Comparison of ENCODE assay signal across 8 mouse cellular contexts in genomic region chr10:61605851-61606250, GRCm38 (mm10). TPM values are rescaled to one million over a fixed set of nuclear protein-coding genes. Genes with fewer than 3 reads are reported as not detected.
A peak's percentile ranks its signal among the peaks of the same experiment; 100 is the strongest.
DNase-seq lines count a peak whose midpoint lies in the region; ATAC-seq and TF ChIP-seq lines count a peak whose summit lies in the region.

No protein-coding gene starts in this region.

- WGBS in forebrain, embryonic 12.5 days = 14% methylated on average over 8 of the region's 8 CpGs
- WGBS in forebrain, embryonic 15.5 days = 17% methylated on average over 8 of the region's 8 CpGs
- 9% methylated on average over 8 of the region's 8 CpGs for WGBS in liver, postnatal 0 days (ENCODE audit: insufficient replicate concordance)
- 4% methylated on average over 8 of the region's 8 CpGs for WGBS in small intestine, adult 2 months

- no peak overlapping the region for H3K4me3 ChIP-seq in forebrain, embryonic 12.5 days (replicated peaks)
- H3K4me3 ChIP-seq in forebrain, embryonic 15.5 days = no peak overlapping the region
- no peak overlapping the region for H3K4me3 ChIP-seq in liver, postnatal 0 days (ENCODE audit: low read depth, low read length)
- H3K4me3 ChIP-seq in small intestine, adult 2 months (ENCODE audit: low read depth, low read length) = no peak overlapping the region

- 0 out of 2 replicates have a peak, but pooled peaks have one; percentile 4 for ATAC-seq in forebrain, embryonic 12.5 days (ENCODE audit: low FRiP score)
- ATAC-seq in forebrain, embryonic 15.5 days (replicated peaks) = no peak
- ATAC-seq in activated CD4-positive, CD25-positive, alpha-beta regulatory T cell, adult 4 months = peak; percentile 41
- ATAC-seq in hematopoietic stem cell, adult 5-6 weeks (replicated peaks in 1 of 2; ENCODE audit: insufficient read depth in 1 of 2, low FRiP score in 2 of 2, low TSS enrichment in 1 of 2, low read depth in 1 of 2, poor library complexity in 2 of 2, severe bottlenecking in 2 of 2) = peak; percentile 50 to 57; a peak in 2 of 4 replicates
- ATAC-seq in liver, postnatal 0 days = peak; percentile 56

- TF ChIP-seq CTCF in liver, postnatal 0 days (IDR thresholded peaks at IDR 0.05; ENCODE audit: low read depth) = peak; percentile 80
- TF ChIP-seq CTCF in small intestine, adult 2 months (IDR thresholded peaks at IDR 0.05; ENCODE audit: extremely low read depth, insufficient read length, insufficient replicate concordance, low read depth, low read length) = peak; percentile 89

- H3K4me1 ChIP-seq in forebrain, embryonic 12.5 days = peaks cover 3% of the 10 kb centered on the region; the same call in 1 of the 2 replicates
- H3K4me1 ChIP-seq in forebrain, embryonic 15.5 days = no peaks in the 10 kb centered on the region; the same call in 1 of the 2 replicates
- H3K4me1 ChIP-seq in liver, postnatal 0 days (ENCODE audit: insufficient read depth) = 0 out of 2 replicates have a peak, but pooled peaks cover 3% of the 10 kb centered on the region
- H3K4me1 ChIP-seq in small intestine, adult 2 months (ENCODE audit: control insufficient read depth, insufficient read depth, insufficient read length, low read length) = no peaks in the 10 kb centered on the region

- H3K27me3 ChIP-seq in forebrain, embryonic 12.5 days = peaks cover 39% of the 10 kb centered on the region
- H3K27me3 ChIP-seq in forebrain, embryonic 15.5 days = no peaks in the 10 kb centered on the region
- H3K27me3 ChIP-seq in liver, postnatal 0 days (ENCODE audit: insufficient read depth, low read length) = 0 out of 2 replicates have a peak, but pooled peaks cover 3% of the 10 kb centered on the region
- H3K27me3 ChIP-seq in small intestine, adult 2 months (ENCODE audit: control insufficient read depth, insufficient read depth, low read length) = no peaks in the 10 kb centered on the region

- DNase-seq in 416B (ENCODE audit: low read depth) = peak; percentile 79
- peak; percentile 86 for DNase-seq in embryo, embryonic 10.5 days (ENCODE audit: low spot score)
- DNase-seq in liver, postnatal 0 days = peak; percentile 83

- H3K9ac ChIP-seq in forebrain, embryonic 12.5 days = no peak overlapping the region
- no peak overlapping the region for H3K9ac ChIP-seq in forebrain, embryonic 15.5 days (replicated peaks)
- H3K9ac ChIP-seq in liver, postnatal 0 days (replicated peaks) = no peak overlapping the region

- no peak overlapping the region for H3K27ac ChIP-seq in forebrain, embryonic 12.5 days
- no peak overlapping the region for H3K27ac ChIP-seq in forebrain, embryonic 15.5 days (replicated peaks)
- no peak overlapping the region for H3K27ac ChIP-seq in liver, postnatal 0 days (ENCODE audit: low read depth)
- no peak overlapping the region for H3K27ac ChIP-seq in small intestine, adult 2 months (ENCODE audit: insufficient read depth, low read depth, low read length)

- 0 out of 2 replicates have a peak, but pooled peaks cover 2% of the 10 kb centered on the region for H3K9me3 ChIP-seq in forebrain, embryonic 12.5 days
- no peaks in the 10 kb centered on the region for H3K9me3 ChIP-seq in forebrain, embryonic 15.5 days
- H3K9me3 ChIP-seq in liver, postnatal 0 days (ENCODE audit: low read length) = no peaks in the 10 kb centered on the region

- no peak; the same call in 1 of the 2 replicates for TF ChIP-seq EP300 in liver, postnatal 0 days (IDR thresholded peaks at IDR 0.05; ENCODE audit: low read depth)

- TF ChIP-seq POLR2A in small intestine, adult 2 months (IDR thresholded peaks at IDR 0.05; ENCODE audit: low read depth, low read length) = no peak

- no peak overlapping the region for H3K4me2 ChIP-seq in forebrain, embryonic 12.5 days
- no peak overlapping the region for H3K4me2 ChIP-seq in forebrain, embryonic 15.5 days (replicated peaks)
- no peak overlapping the region for H3K4me2 ChIP-seq in liver, postnatal 0 days (ENCODE audit: low read depth, low read length)

- H3K36me3 ChIP-seq in forebrain, embryonic 12.5 days (replicated peaks) = no peaks in the 10 kb centered on the region
- H3K36me3 ChIP-seq in forebrain, embryonic 15.5 days = no peaks in the 10 kb centered on the region
- H3K36me3 ChIP-seq in liver, postnatal 0 days (replicated peaks; ENCODE audit: insufficient read depth, low read length) = no peaks in the 10 kb centered on the region
- no peaks in the 10 kb centered on the region for H3K36me3 ChIP-seq in small intestine, adult 2 months (ENCODE audit: control insufficient read depth, insufficient read depth, low read length)

RNA-seq across cellular contexts. Expression of gene Npffr1, which starts 10.6 kb away (rescaled TPM):
- 0.18 and 0.36 TPM in 2 replicates for polyA plus RNA-seq in forebrain, embryonic 12.5 days (2016; fragmentation: Nextera tagmentation; extraction: Ambion mirVana)
- 0.54 and 0.64 TPM in 2 replicates for polyA plus RNA-seq in forebrain, embryonic 15.5 days (2015; fragmentation: Nextera tagmentation; extraction: Ambion mirVana)
- not detected for polyA plus RNA-seq in activated CD4-positive, CD25-positive, alpha-beta regulatory T cell, adult 4 months (2017; shearing (Covaris generic))
- total RNA-seq in hematopoietic stem cell, adult 5-6 weeks (2017) = 0.19 TPM in 1 of 2 replicates, not detected in the other
- not detected in 2 replicates for polyA plus RNA-seq in liver, postnatal 0 days (2015; fragmentation: Nextera tagmentation; extraction: Ambion mirVana)
- polyA plus RNA-seq in small intestine, adult 2 months (2012; rRNA removed) = 0.04 TPM in 1 of 2 replicates, not detected in the other

RNA-seq across cellular contexts. Expression of gene Ppa1, which starts 42.5 kb away (rescaled TPM):
- 264 and 269 TPM in 2 replicates for polyA plus RNA-seq in forebrain, embryonic 12.5 days (2016; fragmentation: Nextera tagmentation; extraction: Ambion mirVana)
- 243 and 249 TPM in 2 replicates for polyA plus RNA-seq in forebrain, embryonic 15.5 days (2015; fragmentation: Nextera tagmentation; extraction: Ambion mirVana)
- 10 to 100 TPM; 69.2 to 88.9 TPM for polyA plus RNA-seq in activated CD4-positive, CD25-positive, alpha-beta regulatory T cell, adult 4 months (2017; shearing (Covaris generic))
- total RNA-seq in hematopoietic stem cell, adult 5-6 weeks (2017) = 136 and 165 TPM in 2 replicates
- polyA plus RNA-seq in liver, postnatal 0 days (2015; fragmentation: Nextera tagmentation; extraction: Ambion mirVana) = 161 and 191 TPM in 2 replicates
- polyA plus RNA-seq in small intestine, adult 2 months (2012; rRNA removed) = 55.3 and 57.4 TPM in 2 replicates
